Mouse (Mus musculus) stomach, embryonic 15.5 days (tissue): ENCODE measurements at regions not wholly inside any gene's neighbourhood (a gene's known extent, or its start where the extent isn't known, plus 50 kb on each side); places are given as distances from the start of the nearest gene placed in this dataset.

ENCODE experiments used
- ATAC-seq: fragments of 200-750 bp; cut with Nextera tagmentation; 2 replicates; pipeline ENCODE4 v1.8.0; 2017; ENCODE audit warnings: low read depth, moderate number of reproducible peaks, moderate TSS enrichment; ENCODE audit not compliant: insufficient read depth, low FRiP score
- H3K27ac ChIP-seq: fragments of 300-500 bp; sonication (generic); 2 replicates; pipeline ENCODE4 v1.5.1; 2015; ENCODE audit warnings: mild to moderate bottlenecking, inconsistent platforms
- H3K27me3 ChIP-seq: fragments of 300-500 bp; sonication (generic); replicated peaks from 2 replicates; pipeline ENCODE4 v1.6.1; 2015; ENCODE audit warnings: inconsistent platforms
- H3K36me3 ChIP-seq: fragments of 300-500 bp; sonication (generic); 2 replicates; pipeline ENCODE4 v1.6.1; 2015; ENCODE audit warnings: inconsistent platforms
- H3K4me1 ChIP-seq: fragments of 300-500 bp; sonication (generic); 2 replicates; pipeline ENCODE4 v1.6.1; 2015; ENCODE audit warnings: inconsistent platforms
- H3K4me2 ChIP-seq: fragments of 300-500 bp; sonication (generic); 2 replicates; pipeline ENCODE4 v1.6.1; 2015; ENCODE audit warnings: mild to moderate bottlenecking, inconsistent platforms
- H3K4me3 ChIP-seq: fragments of 300-500 bp; sonication (generic); replicated peaks from 2 replicates; pipeline ENCODE4 v1.5.1; 2015; ENCODE audit warnings: inconsistent platforms
- H3K9ac ChIP-seq: fragments of 300-500 bp; sonication (generic); 2 replicates; pipeline ENCODE4 v1.6.1; 2015; ENCODE audit warnings: inconsistent platforms
- H3K9me3 ChIP-seq: fragments of 300-500 bp; sonication (generic); 2 replicates; pipeline ENCODE4 v1.6.1; 2016; ENCODE audit warnings: inconsistent platforms
- WGBS: fragments of 180-500 bp; shearing (Covaris S2); methylation state at CpG from one replicate; pipeline ENCODE4 v1.1.7; 2015; 5-methylcytosine and 5-hydroxymethylcytosine counted together

GRCm38 (mm10) chr7:133328717-133329116, 204.6 kb upstream of the Ctbp2 start:
- H3K9ac ChIP-seq, result no peak overlapping the region
- no peaks in the 10 kb centered on the region for H3K27me3 ChIP-seq
- no peak overlapping the region for H3K4me3 ChIP-seq
- no peaks in the 10 kb centered on the region for H3K36me3 ChIP-seq
- H3K9me3 ChIP-seq, result no peaks in the 10 kb centered on the region
- WGBS, result 59% methylated on average over 3 of the region's 3 CpGs
- no peak overlapping the region for H3K4me2 ChIP-seq
- no peak for ATAC-seq
- no peaks in the 10 kb centered on the region for H3K4me1 ChIP-seq
- H3K27ac ChIP-seq, result no peak overlapping the region

- ATAC-seq, result no peak
- no peaks in the 10 kb centered on the region for H3K27me3 ChIP-seq
- no peak overlapping the region for H3K27ac ChIP-seq
- no peak overlapping the region for H3K4me3 ChIP-seq
- no peak overlapping the region for H3K4me2 ChIP-seq
- WGBS, result 58% methylated on average over 7 of the region's 7 CpGs
- no peak overlapping the region for H3K9ac ChIP-seq
- no peaks in the 10 kb centered on the region for H3K4me1 ChIP-seq
- no peaks in the 10 kb centered on the region for H3K36me3 ChIP-seq
- H3K9me3 ChIP-seq, result no peaks in the 10 kb centered on the region
These were observed 201.5 kb upstream of the Ctbp2 start for GRCm38 (mm10) chr7:133325548-133326190.

- WGBS, result 63% methylated on average over 3 of the region's 3 CpGs
- no peak for ATAC-seq
- Histone ChIP-seq H3K4me3 (no peak overlapping the region), H3K27me3 (no peaks in the 10 kb centered on the region), H3K4me1 (no peaks in the 10 kb centered on the region), H3K4me2 (no peak overlapping the region), H3K9ac (no peak overlapping the region), H3K9me3 (no peaks in the 10 kb centered on the region), H3K36me3 (no peaks in the 10 kb centered on the region), H3K27ac (no peak overlapping the region)
These were observed 199.8 kb upstream of the Ctbp2 start for GRCm38 (mm10) chr7:133323955-133324354.

GRCm38 (mm10) chr7:133317511-133317910, 193.4 kb upstream of the Ctbp2 start:
- H3K27me3 ChIP-seq, result no peaks in the 10 kb centered on the region
- H3K36me3 ChIP-seq, result no peaks in the 10 kb centered on the region
- H3K4me2 ChIP-seq, result no peak overlapping the region
- H3K4me1 ChIP-seq, result no peaks in the 10 kb centered on the region
- H3K9me3 ChIP-seq, result no peaks in the 10 kb centered on the region
- ATAC-seq, result no peak
- no peak overlapping the region for H3K9ac ChIP-seq
- H3K27ac ChIP-seq, result no peak overlapping the region
- H3K4me3 ChIP-seq, result no peak overlapping the region

- WGBS, result 55% methylated on average over 9 of the region's 9 CpGs
- no peak for ATAC-seq
- H3K4me2 ChIP-seq, result no peak overlapping the region
These were observed 192.7 kb upstream of the Ctbp2 start for GRCm38 (mm10) chr7:133316701-133317475.

GRCm38 (mm10) chr7:133315197-133316029, 191.3 kb upstream of the Ctbp2 start:
- H3K36me3 ChIP-seq, result no peaks in the 10 kb centered on the region
- H3K4me3 ChIP-seq, result no peak overlapping the region
- ATAC-seq, result no peak
- H3K27ac ChIP-seq, result no peak overlapping the region
- H3K9ac ChIP-seq, result no peak overlapping the region
- H3K9me3 ChIP-seq, result no peaks in the 10 kb centered on the region
- 55% methylated on average over 10 of the region's 10 CpGs for WGBS
- H3K4me2 ChIP-seq, result no peak overlapping the region
- no peaks in the 10 kb centered on the region for H3K27me3 ChIP-seq
- no peaks in the 10 kb centered on the region for H3K4me1 ChIP-seq

More at GRCm38 (mm10) chr7:133316701-133317475, 192.7 kb upstream of the Ctbp2 start:
- Histone ChIP-seq H3K9ac (no peak overlapping the region), H3K4me3 (no peak overlapping the region), H3K27me3 (no peaks in the 10 kb centered on the region), H3K4me1 (no peaks in the 10 kb centered on the region), H3K36me3 (no peaks in the 10 kb centered on the region), H3K27ac (no peak overlapping the region), H3K9me3 (no peaks in the 10 kb centered on the region)

GRCm38 (mm10) chr7:133313115-133313514, 189.0 kb upstream of the Ctbp2 start:
- no peaks in the 10 kb centered on the region for H3K36me3 ChIP-seq
- H3K4me3 ChIP-seq, result no peak overlapping the region
- no peaks in the 10 kb centered on the region for H3K9me3 ChIP-seq
- H3K4me2 ChIP-seq, result no peak overlapping the region
- WGBS, result 73% methylated on average over 5 of the region's 5 CpGs
- no peak for ATAC-seq
- no peak overlapping the region for H3K9ac ChIP-seq
- H3K27me3 ChIP-seq, result no peaks in the 10 kb centered on the region
- no peak overlapping the region for H3K27ac ChIP-seq
- H3K4me1 ChIP-seq, result no peaks in the 10 kb centered on the region

- Histone ChIP-seq H3K27me3 (no peaks in the 10 kb centered on the region), H3K36me3 (no peaks in the 10 kb centered on the region), H3K4me2 (no peak overlapping the region), H3K4me3 (no peak overlapping the region), H3K9me3 (no peaks in the 10 kb centered on the region), H3K4me1 (no peaks in the 10 kb centered on the region), H3K9ac (no peak overlapping the region), H3K27ac (no peak overlapping the region)
- no peak for ATAC-seq
- 42% methylated on average over 9 of the region's 9 CpGs for WGBS
These were observed 187.1 kb upstream of the Ctbp2 start for GRCm38 (mm10) chr7:133311116-133311801.

GRCm38 (mm10) chr7:133304461-133304860, 180.3 kb upstream of the Ctbp2 start:
- H3K9me3 ChIP-seq, result no peaks in the 10 kb centered on the region
- ATAC-seq, result no peak
- no peak overlapping the region for H3K4me3 ChIP-seq
- H3K27ac ChIP-seq, result no peak overlapping the region
- no peak overlapping the region for H3K9ac ChIP-seq
- 71% methylated on average over 5 of the region's 5 CpGs for WGBS
- H3K4me1 ChIP-seq, result no peaks in the 10 kb centered on the region
- no peak overlapping the region for H3K4me2 ChIP-seq
- H3K36me3 ChIP-seq, result no peaks in the 10 kb centered on the region
- H3K27me3 ChIP-seq, result no peaks in the 10 kb centered on the region

GRCm38 (mm10) chr7:133290471-133290870, 166.3 kb upstream of the Ctbp2 start:
- no peaks in the 10 kb centered on the region for H3K27me3 ChIP-seq
- no peak overlapping the region for H3K4me3 ChIP-seq
- H3K27ac ChIP-seq, result no peak overlapping the region
- no peak overlapping the region for H3K9ac ChIP-seq
- no peak overlapping the region for H3K4me2 ChIP-seq
- no peak for ATAC-seq
- WGBS, result 82% methylated on average over 3 of the region's 3 CpGs
- no peaks in the 10 kb centered on the region for H3K36me3 ChIP-seq
- no peaks in the 10 kb centered on the region for H3K4me1 ChIP-seq
- H3K9me3 ChIP-seq, result no peaks in the 10 kb centered on the region

- H3K9ac ChIP-seq, result no peak overlapping the region
- ATAC-seq, result no peak
- no peak overlapping the region for H3K4me3 ChIP-seq
- WGBS, result 67% methylated on average over 3 of the region's 3 CpGs
- H3K4me1 ChIP-seq, result no peaks in the 10 kb centered on the region
- H3K9me3 ChIP-seq, result no peaks in the 10 kb centered on the region
- no peaks in the 10 kb centered on the region for H3K36me3 ChIP-seq
- no peak overlapping the region for H3K4me2 ChIP-seq
- H3K27ac ChIP-seq, result no peak overlapping the region
- H3K27me3 ChIP-seq, result no peaks in the 10 kb centered on the region
These were observed 164.1 kb upstream of the Ctbp2 start for GRCm38 (mm10) chr7:133288236-133288635.
